Mouse (Mus musculus): ENCODE data around the gene Kcnk6. TPM values are rescaled to one million over a fixed set of nuclear protein-coding genes. Genes with fewer than 3 reads are reported as not detected.
"Not testable (repeated sequence)": the region's sequence is repeated elsewhere in the genome, so short reads cannot be mapped to it uniquely, and the experiment has no call there.

The Kcnk6 gene
- polyA plus RNA-seq, 1 experiment from 2014 or later, result 1.1 TPM

- Histone ChIP-seq H3K27ac (ENCODE audit: low read length) (no peak overlapping the region), H3K4me1 (replicated peaks; ENCODE audit: control insufficient read depth, insufficient read depth, low read length) (peaks cover 6% of the 10 kb centered on the region; the same call in 1 of the 2 replicates), H3K9me3 (ENCODE audit: control insufficient read depth, low read length) (peaks cover 1% of the 10 kb centered on the region; the same call in 1 of the 2 replicates), H3K27me3 (replicated peaks; ENCODE audit: control insufficient read depth, insufficient read depth, low read length) (0 out of 2 replicates have a peak, but pooled peaks cover 11% of the 10 kb centered on the region), H3K4me2 (ENCODE audit: low read length) (no peak overlapping the region), H3K36me3 (ENCODE audit: control insufficient read depth, insufficient read depth) (no peaks in the 10 kb centered on the region), H3K9ac (replicated peaks; ENCODE audit: low read depth, low read length) (no peak overlapping the region), H3K4me3 (replicated peaks; ENCODE audit: low read length) (no peak overlapping the region)
- 46% methylated on average over 15 of the region's 15 CpGs for WGBS
- no peak for ATAC-seq
Observed at GRCm38 (mm10) chr7:29214846-29215245, 17.5 kb downstream of the Kcnk6 start.

DNA sequence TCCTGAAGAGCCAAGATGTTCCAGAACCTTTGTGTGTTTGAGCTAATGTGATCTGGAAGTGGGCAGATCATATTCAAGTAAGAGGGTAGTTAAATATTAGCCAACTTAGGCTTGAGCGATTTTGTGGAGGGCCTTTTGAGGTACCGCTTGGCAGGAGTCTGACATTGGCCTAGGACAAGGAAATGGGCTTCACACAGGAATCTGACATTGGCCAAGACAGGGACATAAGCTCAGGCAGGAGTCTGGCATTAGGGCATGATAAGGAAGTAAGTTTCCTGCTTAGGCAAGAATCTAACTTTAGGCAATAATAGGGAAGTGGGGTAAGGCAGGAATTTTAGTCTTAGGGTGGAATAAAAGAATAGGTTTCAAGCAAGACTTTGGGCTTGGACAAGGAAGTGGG, 18.1 kb downstream of the Kcnk6 start:
- H3K4me3 ChIP-seq (replicated peaks; ENCODE audit: low read length), result no peak overlapping the region
- H3K27me3 ChIP-seq (replicated peaks; ENCODE audit: control insufficient read depth, insufficient read depth, low read length), result 0 out of 2 replicates have a peak, but pooled peaks cover 11% of the 10 kb centered on the region
- no peak overlapping the region for H3K9ac ChIP-seq (replicated peaks; ENCODE audit: low read depth, low read length)
- H3K9me3 ChIP-seq (ENCODE audit: control insufficient read depth, low read length), result no peaks in the 10 kb centered on the region
- H3K4me1 ChIP-seq (replicated peaks; ENCODE audit: control insufficient read depth, insufficient read depth, low read length), result peaks cover 6% of the 10 kb centered on the region; the same call in 1 of the 2 replicates
- H3K4me2 ChIP-seq (ENCODE audit: low read length), result peak overlapping the region; percentile 49
- no peak overlapping the region for H3K27ac ChIP-seq (ENCODE audit: low read length)
- H3K36me3 ChIP-seq (ENCODE audit: control insufficient read depth, insufficient read depth), result no peaks in the 10 kb centered on the region
- WGBS, result 63% methylated on average over 2 of the region's 2 CpGs
- no peak for ATAC-seq

GRCm38 (mm10) chr7:29213675-29214082, 18.6 kb downstream of the Kcnk6 start, which contains the start of gene Catsperg1:
TSS of gene Catsperg1 (minus strand) at chr7:29214035.
- H3K9ac ChIP-seq (replicated peaks; ENCODE audit: low read depth, low read length), result no peak within 1 kb of the TSS; the same call in 1 of the 2 replicates

GRCm38 (mm10) chr7:29212775-29213560, 19.3 kb downstream of the Kcnk6 start:
- H3K4me2 ChIP-seq (ENCODE audit: low read length), result peak overlapping the region; percentile 49
- WGBS, result 16% methylated on average over 40 of the region's 40 CpGs
- not testable (repeated sequence) for H3K9ac ChIP-seq (replicated peaks; ENCODE audit: low read depth, low read length); H3K9me3 ChIP-seq (ENCODE audit: control insufficient read depth, low read length); H3K36me3 ChIP-seq (ENCODE audit: control insufficient read depth, insufficient read depth); H3K4me1 ChIP-seq (replicated peaks; ENCODE audit: control insufficient read depth, insufficient read depth, low read length); H3K27ac ChIP-seq (ENCODE audit: low read length)
- peak overlapping the region; percentile 30 for H3K4me3 ChIP-seq (replicated peaks; ENCODE audit: low read length)
- 0 out of 2 replicates have a peak, but pooled peaks have one; percentile 25 for ATAC-seq
- H3K27me3 ChIP-seq (replicated peaks; ENCODE audit: control insufficient read depth, insufficient read depth, low read length), result 0 out of 2 replicates have a peak, but pooled peaks cover 11% of the 10 kb centered on the region

More at GRCm38 (mm10) chr7:29213675-29214082, 18.6 kb downstream of the Kcnk6 start, which contains the start of gene Catsperg1:
- Histone ChIP-seq H3K9me3 (ENCODE audit: control insufficient read depth, low read length) (no peaks in the 10 kb centered on the region), H3K27ac (ENCODE audit: low read length) (no peak within 1 kb of the TSS), H3K4me2 (ENCODE audit: low read length) (peak within 1 kb of the TSS; percentile 49), H3K4me1 (replicated peaks; ENCODE audit: control insufficient read depth, insufficient read depth, low read length) (peaks cover 6% of the 10 kb centered on the region; the same call in 1 of the 2 replicates), H3K27me3 (replicated peaks; ENCODE audit: control insufficient read depth, insufficient read depth, low read length) (0 out of 2 replicates have a peak, but pooled peaks cover 11% of the 10 kb centered on the region), H3K4me3 (replicated peaks; ENCODE audit: low read length) (peak within 1 kb of the TSS; percentile 30), H3K36me3 (ENCODE audit: control insufficient read depth, insufficient read depth) (no peaks in the 10 kb centered on the region)
- peak; percentile 77 for ATAC-seq
- WGBS, result 2% methylated on average over 20 of the region's 20 CpGs

DNA sequence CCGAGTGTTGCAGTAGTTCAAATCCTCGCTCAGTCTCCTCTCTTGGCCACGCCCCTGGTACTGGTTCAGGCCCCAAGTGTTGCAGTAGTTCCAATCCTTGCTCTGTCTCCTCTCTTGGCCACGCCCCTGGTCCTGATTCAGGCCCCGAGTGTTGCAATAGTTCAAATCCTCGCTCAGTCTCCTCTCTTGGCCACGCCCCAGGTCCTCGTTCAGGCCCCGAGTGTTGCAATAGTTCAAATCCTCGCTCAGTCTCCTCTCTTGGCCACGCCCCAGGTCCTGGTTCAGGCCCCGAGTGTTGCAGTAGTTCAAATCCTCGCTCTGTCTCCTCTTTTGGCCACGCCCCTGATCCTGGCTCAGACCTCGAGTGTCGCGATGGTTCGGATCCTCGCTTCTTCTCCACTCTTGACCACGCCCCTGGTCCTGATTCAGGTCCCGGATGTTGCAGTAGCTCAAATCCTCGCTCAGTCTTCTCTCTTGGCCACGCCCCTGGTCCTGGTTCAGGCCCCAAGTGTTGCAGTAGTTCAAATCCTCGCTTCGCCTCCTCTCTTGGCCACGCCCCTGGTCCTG, 20.0 kb downstream of the Kcnk6 start:
- Histone ChIP-seq H3K4me2 (ENCODE audit: low read length) (no peak overlapping the region; the same call in 1 of the 2 replicates), H3K9ac (replicated peaks; ENCODE audit: low read depth, low read length) (no peak overlapping the region), H3K4me3 (replicated peaks; ENCODE audit: low read length) (no peak overlapping the region), H3K9me3 (ENCODE audit: control insufficient read depth, low read length) (no peaks in the 10 kb centered on the region), H3K36me3 (ENCODE audit: control insufficient read depth, insufficient read depth) (no peaks in the 10 kb centered on the region), H3K27ac (ENCODE audit: low read length) (no peak overlapping the region), H3K27me3 (replicated peaks; ENCODE audit: control insufficient read depth, insufficient read depth, low read length) (0 out of 2 replicates have a peak, but pooled peaks cover 11% of the 10 kb centered on the region), H3K4me1 (replicated peaks; ENCODE audit: control insufficient read depth, insufficient read depth, low read length) (peaks cover 6% of the 10 kb centered on the region; the same call in 1 of the 2 replicates)
- ATAC-seq, result no peak
- WGBS, result 17% methylated on average over 26 of the region's 26 CpGs

- Histone ChIP-seq H3K9me3 (ENCODE audit: control insufficient read depth, low read length) (no peaks in the 10 kb centered on the region), H3K27ac (ENCODE audit: low read length) (no peak overlapping the region), H3K4me3 (replicated peaks; ENCODE audit: low read length) (peak overlapping the region; percentile 20), H3K4me1 (replicated peaks; ENCODE audit: control insufficient read depth, insufficient read depth, low read length) (peaks cover 6% of the 10 kb centered on the region; the same call in 1 of the 2 replicates), H3K27me3 (replicated peaks; ENCODE audit: control insufficient read depth, insufficient read depth, low read length) (0 out of 2 replicates have a peak, but pooled peaks cover 11% of the 10 kb centered on the region), H3K9ac (replicated peaks; ENCODE audit: low read depth, low read length) (no peak overlapping the region), H3K36me3 (ENCODE audit: control insufficient read depth, insufficient read depth) (no peaks in the 10 kb centered on the region), H3K4me2 (ENCODE audit: low read length) (peak overlapping the region; percentile 39)
- WGBS, result 7% methylated on average over 34 of the region's 34 CpGs
- peak; percentile 34; the same call in 1 of the 2 replicates for ATAC-seq
Observed at GRCm38 (mm10) chr7:29211415-29212198, 20.7 kb downstream of the Kcnk6 start.

- not testable (repeated sequence) for ATAC-seq; H3K9me3 ChIP-seq (ENCODE audit: control insufficient read depth, low read length); H3K4me1 ChIP-seq (replicated peaks; ENCODE audit: control insufficient read depth, insufficient read depth, low read length); H3K27ac ChIP-seq (ENCODE audit: low read length); H3K9ac ChIP-seq (replicated peaks; ENCODE audit: low read depth, low read length); H3K4me3 ChIP-seq (replicated peaks; ENCODE audit: low read length); H3K36me3 ChIP-seq (ENCODE audit: control insufficient read depth, insufficient read depth)
- Histone ChIP-seq H3K27me3 (replicated peaks; ENCODE audit: control insufficient read depth, insufficient read depth, low read length) (0 out of 2 replicates have a peak, but pooled peaks cover 11% of the 10 kb centered on the region), H3K4me2 (ENCODE audit: low read length) (peak overlapping the region; percentile 39)
- 30% methylated on average over 15 of the region's 15 CpGs for WGBS
Observed at GRCm38 (mm10) chr7:29211013-29211412, 21.3 kb downstream of the Kcnk6 start.

- H3K4me2 ChIP-seq (ENCODE audit: low read length), result no peak overlapping the region
- no peak for ATAC-seq
- no peaks in the 10 kb centered on the region for H3K27me3 ChIP-seq (replicated peaks; ENCODE audit: control insufficient read depth, insufficient read depth, low read length)
- H3K4me3 ChIP-seq (replicated peaks; ENCODE audit: low read length), result no peak overlapping the region
- H3K4me1 ChIP-seq (replicated peaks; ENCODE audit: control insufficient read depth, insufficient read depth, low read length), result no peaks in the 10 kb centered on the region
- no peak overlapping the region for H3K9ac ChIP-seq (replicated peaks; ENCODE audit: low read depth, low read length)
- no peak overlapping the region for H3K27ac ChIP-seq (ENCODE audit: low read length)
- H3K9me3 ChIP-seq (ENCODE audit: control insufficient read depth, low read length), result no peaks in the 10 kb centered on the region
- H3K36me3 ChIP-seq (ENCODE audit: control insufficient read depth, insufficient read depth), result no peaks in the 10 kb centered on the region
- 80% methylated on average over 6 of the region's 6 CpGs for WGBS
Observed at GRCm38 (mm10) chr7:29202577-29202976, 29.7 kb downstream of the Kcnk6 start.

Data from forebrain, embryonic 16.5 days (tissue).